Comparison of ENCODE assay signal across 8 mouse cellular contexts in genomic region chr7:130368827-130369641, GRCm38 (mm10).
DNase-seq lines count a peak whose midpoint lies in the region; ATAC-seq and TF ChIP-seq lines count a peak whose summit lies in the region.

No protein-coding gene starts in this region.

- no peak for TF ChIP-seq CTCF in kidney, adult 2 months (conservative IDR thresholded peaks at IDR 0.05; ENCODE audit: insufficient read depth, insufficient read length, low read depth, low read length)
- no peak for TF ChIP-seq CTCF in cerebellum, adult 2 months (IDR thresholded peaks at IDR 0.05; ENCODE audit: borderline replicate concordance, insufficient read depth, low read depth, low read length)

- 0 out of 2 replicates have a peak, but pooled peaks cover 4% of the 10 kb centered on the region for H3K9me3 ChIP-seq in kidney, embryonic 15.5 days (replicated peaks)
- peaks cover 9% of the 10 kb centered on the region; the same call in 1 of the 2 replicates for H3K9me3 ChIP-seq in midbrain, embryonic 14.5 days (ENCODE audit: control insufficient read depth, low read length)

- H3K27ac ChIP-seq in kidney, embryonic 15.5 days = no peak overlapping the region
- H3K27ac ChIP-seq in kidney, adult 2 months (ENCODE audit: insufficient read depth, low read depth, low read length) = no peak overlapping the region
- no peak overlapping the region for H3K27ac ChIP-seq in midbrain, embryonic 14.5 days (replicated peaks; ENCODE audit: low read depth, low read length)
- H3K27ac ChIP-seq in cerebellum, adult 2 months (ENCODE audit: insufficient read depth, low read length) = no peak overlapping the region

- peak; percentile 76; the same call in 1 of the 2 replicates for ATAC-seq in kidney, embryonic 15.5 days (replicated peaks; ENCODE audit: low FRiP score)
- peak; percentile 46; the same call in 1 of the 2 replicates for ATAC-seq in midbrain, embryonic 14.5 days (ENCODE audit: low FRiP score, low TSS enrichment)

- DNase-seq in kidney, adult 2 months = no peak
- peak; percentile 86 for DNase-seq in embryo, embryonic 10 days (ENCODE audit: low spot score)
- peak; percentile 35 for DNase-seq in forelimb bud, embryonic 11.5 days (ENCODE audit: low read depth, low spot score)
- peak; percentile 78 for DNase-seq in midbrain, embryonic 14.5 days
- no peak for DNase-seq in adrenal gland, adult 2 months
- DNase-seq in cerebellum, adult 2 months = no peak
- DNase-seq in urinary bladder, adult 2 months (ENCODE audit: low spot score) = no peak

- peak overlapping the region; percentile 19; the same call in 1 of the 2 replicates for H3K9ac ChIP-seq in kidney, embryonic 15.5 days
- no peak overlapping the region; the same call in 1 of the 2 replicates for H3K9ac ChIP-seq in midbrain, embryonic 14.5 days (replicated peaks; ENCODE audit: low read length)

- H3K4me2 ChIP-seq in kidney, embryonic 15.5 days = peak overlapping the region; percentile 43
- H3K4me2 ChIP-seq in midbrain, embryonic 14.5 days (ENCODE audit: low read length) = peak overlapping the region; percentile 46

- H3K4me3 ChIP-seq in kidney, embryonic 15.5 days (replicated peaks) = no peak overlapping the region
- H3K4me3 ChIP-seq in kidney, adult 2 months (ENCODE audit: insufficient read depth, low read depth, low read length) = no peak overlapping the region
- 0 out of 2 replicates have a peak overlapping the region, but pooled peaks have one; percentile 5 for H3K4me3 ChIP-seq in midbrain, embryonic 14.5 days (replicated peaks; ENCODE audit: low read depth, low read length)
- no peak overlapping the region for H3K4me3 ChIP-seq in cerebellum, adult 2 months (replicated peaks; ENCODE audit: insufficient read depth, low read depth, low read length)

- no peaks in the 10 kb centered on the region for H3K27me3 ChIP-seq in kidney, embryonic 15.5 days
- H3K27me3 ChIP-seq in kidney, adult 2 months (replicated peaks; ENCODE audit: control insufficient read depth, insufficient read depth, low read length) = no peaks in the 10 kb centered on the region
- peaks cover 50% of the 10 kb centered on the region for H3K27me3 ChIP-seq in midbrain, embryonic 14.5 days (ENCODE audit: control insufficient read depth, insufficient read depth, low read length)
- peaks cover 1% of the 10 kb centered on the region; the same call in 1 of the 2 replicates for H3K27me3 ChIP-seq in cerebellum, adult 2 months (ENCODE audit: control insufficient read depth, insufficient read depth, low read length)

- H3K36me3 ChIP-seq in kidney, embryonic 15.5 days = no peaks in the 10 kb centered on the region
- H3K36me3 ChIP-seq in kidney, adult 2 months (ENCODE audit: control insufficient read depth, insufficient read depth, low read length) = no peaks in the 10 kb centered on the region
- H3K36me3 ChIP-seq in midbrain, embryonic 14.5 days (ENCODE audit: control insufficient read depth, insufficient read depth, low read length) = no peaks in the 10 kb centered on the region

- H3K4me1 ChIP-seq in kidney, embryonic 15.5 days = peaks cover 12% of the 10 kb centered on the region
- no peaks in the 10 kb centered on the region for H3K4me1 ChIP-seq in kidney, adult 2 months (ENCODE audit: control insufficient read depth, insufficient read depth, low read length)
- H3K4me1 ChIP-seq in midbrain, embryonic 14.5 days (ENCODE audit: control insufficient read depth, insufficient read depth, low read length) = peaks cover 32% of the 10 kb centered on the region
- H3K4me1 ChIP-seq in cerebellum, adult 2 months (ENCODE audit: control insufficient read depth, insufficient read depth, low read length) = no peaks in the 10 kb centered on the region

- TF ChIP-seq POLR2A in kidney, adult 2 months (IDR thresholded peaks at IDR 0.05; ENCODE audit: low read depth, low read length) = no peak
- TF ChIP-seq POLR2A in cerebellum, adult 2 months (IDR thresholded peaks at IDR 0.05; ENCODE audit: borderline replicate concordance, insufficient read depth, low read length) = no peak

- WGBS in kidney, embryonic 15.5 days = 45% methylated on average over 24 of the region's 24 CpGs
- WGBS in kidney, adult 2 months = 46% methylated on average over 24 of the region's 24 CpGs
- WGBS in midbrain, embryonic 14.5 days = 3% methylated on average over 24 of the region's 24 CpGs
- 10% methylated on average over 24 of the region's 24 CpGs for WGBS in cerebellum, adult 2 months

Comparison
In these comparisons a context has a peak if more than half of its experiments do, and no peak if none do; other contexts are left out.
1. DNase-seq: peak in embryo, embryonic 10 days (single experiment), forelimb bud, embryonic 11.5 days (single experiment) and midbrain, embryonic 14.5 days (single experiment); none in kidney, adult 2 months (single experiment), adrenal gland, adult 2 months (single experiment), cerebellum, adult 2 months (0 of 2) and urinary bladder, adult 2 months (single experiment).